Mouse (Mus musculus): ENCODE results near the gene Cd1d1. TPM values are rescaled to one million over a fixed set of nuclear protein-coding genes. Genes with fewer than 3 reads are reported as not detected.
A peak's percentile ranks its signal among the peaks of the same experiment; 100 is the strongest.
"Not testable (repeated sequence)": the region's sequence is repeated elsewhere in the genome, so short reads cannot be mapped to it uniquely, and the experiment has no call there.

The Cd1d1 gene
- total RNA-seq (2015; ENCODE audit: low replicate concordance) (5.6 and 15.0 TPM in 2 replicates), total RNA-seq (2017; ENCODE audit: low replicate concordance) (0.98 and 4.2 TPM in 2 replicates)

GRCm38 (mm10) chr3:86999415-86999740, at the start of gene Cd1d1:
Gene Cd1d1 (minus strand): TSS chr3:86999441.
- ATAC-seq (replicated peaks; ENCODE audit: low FRiP score, poor library complexity, severe bottlenecking) = no peak

GRCm38 (mm10) chr3:87047801-87048200, 48.6 kb upstream of the Cd1d1 start:
- ATAC-seq (replicated peaks; ENCODE audit: low FRiP score, poor library complexity, severe bottlenecking) = no peak

- no peak for ATAC-seq (replicated peaks; ENCODE audit: low FRiP score, poor library complexity, severe bottlenecking)
Measured at GRCm38 (mm10) chr3:87041733-87042132, 42.5 kb upstream of the Cd1d1 start.

DNA sequence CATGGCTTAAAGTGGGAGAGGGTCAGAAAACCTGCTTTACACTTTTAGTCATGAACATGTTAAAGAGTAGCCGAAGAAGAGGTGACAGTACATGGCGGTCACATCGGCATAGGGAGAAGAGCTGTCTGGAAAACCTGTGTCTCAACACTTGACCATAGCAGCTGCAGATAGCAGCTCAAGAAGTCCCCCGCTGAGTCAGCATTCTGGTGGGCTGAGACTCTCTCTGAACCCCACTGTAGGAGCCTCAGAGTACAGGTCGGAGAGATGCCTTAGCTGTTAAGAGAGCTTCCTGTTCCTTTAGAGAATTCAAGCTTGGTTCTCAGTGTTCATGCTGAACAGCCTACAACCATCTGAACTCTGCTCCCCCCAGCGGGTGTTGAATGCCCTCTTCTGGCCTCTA, 39.3 kb upstream of the Cd1d1 start:
- ATAC-seq (replicated peaks; ENCODE audit: low FRiP score, poor library complexity, severe bottlenecking) = no peak

GRCm38 (mm10) chr3:87034061-87034460, 34.8 kb upstream of the Cd1d1 start:
- ATAC-seq (replicated peaks; ENCODE audit: low FRiP score, poor library complexity, severe bottlenecking) = no peak

DNA sequence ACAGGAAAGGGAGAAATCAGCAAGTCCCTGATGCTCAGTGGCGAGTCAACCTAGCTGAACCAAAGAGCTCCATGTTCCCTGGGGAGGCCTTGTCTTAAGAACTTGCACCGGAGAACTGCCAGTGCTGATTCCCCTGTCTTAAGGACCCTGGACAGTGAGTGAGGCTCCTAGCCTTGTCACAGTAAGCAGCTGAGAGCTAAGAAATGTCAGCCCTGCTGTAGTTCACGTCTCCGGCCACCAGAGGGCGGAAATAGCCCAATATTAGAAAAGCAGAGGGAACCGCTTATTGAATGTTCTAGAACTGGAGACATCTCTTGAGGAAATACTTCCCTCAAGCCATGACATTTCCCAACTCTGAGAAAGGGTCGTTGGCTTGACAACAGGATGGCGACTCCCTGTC, 34.1 kb upstream of the Cd1d1 start:
- ATAC-seq (replicated peaks; ENCODE audit: low FRiP score, poor library complexity, severe bottlenecking) = peak; percentile 55; the same call in 1 of the 2 replicates

DNA sequence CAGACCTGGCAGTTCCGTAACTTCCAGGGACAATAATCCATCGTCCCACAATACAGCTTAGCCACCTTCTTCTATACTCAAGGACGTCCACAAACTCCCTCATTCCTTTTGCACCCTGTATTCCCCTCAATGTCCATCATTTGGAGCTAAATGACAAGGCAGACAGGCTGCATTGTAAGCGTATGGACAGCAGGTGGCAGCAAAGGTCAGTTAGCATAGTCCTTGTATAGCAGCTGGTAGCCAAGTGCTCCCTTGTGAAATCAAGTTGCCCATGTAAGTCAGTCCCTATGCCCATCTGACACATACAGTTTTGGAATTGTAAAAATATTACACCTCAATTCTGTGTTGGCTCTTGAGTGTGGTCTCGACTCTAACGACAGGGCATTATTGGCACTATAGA, 31.6 kb upstream of the Cd1d1 start:
- ATAC-seq (replicated peaks; ENCODE audit: low FRiP score, poor library complexity, severe bottlenecking) = 0 out of 2 replicates have a peak, but pooled peaks have one; percentile 52

- no peak for ATAC-seq (replicated peaks; ENCODE audit: low FRiP score, poor library complexity, severe bottlenecking)
Measured at GRCm38 (mm10) chr3:87017707-87018106, 18.5 kb upstream of the Cd1d1 start.

DNA sequence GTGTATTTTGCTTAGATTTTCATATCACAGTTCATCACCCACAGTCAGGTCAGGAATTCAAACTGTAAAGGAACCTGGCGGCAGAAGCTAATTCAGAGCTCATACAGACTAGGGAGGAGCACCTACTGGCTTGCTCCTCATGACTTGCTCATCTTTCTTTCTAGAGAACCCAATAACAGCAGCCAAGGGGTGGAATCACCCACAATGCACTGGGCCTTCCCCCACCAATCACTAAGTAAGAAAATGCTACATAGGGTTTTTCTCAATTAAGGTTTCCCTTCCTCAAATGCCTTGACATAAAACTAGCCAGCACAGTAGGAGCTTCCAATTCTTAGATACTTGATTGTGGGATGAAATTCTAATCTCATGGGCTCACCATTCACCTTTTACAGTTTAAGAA, 17.8 kb upstream of the Cd1d1 start:
- no peak for ATAC-seq (replicated peaks; ENCODE audit: low FRiP score, poor library complexity, severe bottlenecking)

GRCm38 (mm10) chr3:87015931-87016330, 16.7 kb upstream of the Cd1d1 start:
- ATAC-seq (replicated peaks; ENCODE audit: low FRiP score, poor library complexity, severe bottlenecking) = no peak

GRCm38 (mm10) chr3:87012406-87012805, 13.2 kb upstream of the Cd1d1 start:
- not testable (repeated sequence) for ATAC-seq (replicated peaks; ENCODE audit: low FRiP score, poor library complexity, severe bottlenecking)

DNA sequence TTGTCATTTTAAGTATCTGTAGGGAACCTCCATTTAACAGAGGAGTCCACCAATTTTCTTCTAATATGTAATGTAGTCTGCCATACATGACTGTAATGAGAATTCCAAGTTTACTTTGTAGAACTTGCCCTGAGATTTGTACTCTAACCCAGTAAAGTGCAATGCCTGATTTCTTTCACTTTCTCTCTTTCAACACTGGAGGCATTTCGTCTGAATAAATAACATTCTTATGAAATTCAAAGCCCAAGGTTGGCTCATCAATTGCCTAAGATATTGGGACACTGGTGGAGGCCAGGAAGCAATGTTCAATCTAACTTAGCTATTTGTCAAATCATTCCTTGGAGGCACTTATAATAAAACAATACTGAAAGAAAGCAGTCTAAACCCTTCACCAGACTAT, 9.0 kb upstream of the Cd1d1 start:
- not testable (repeated sequence) for ATAC-seq (replicated peaks; ENCODE audit: low FRiP score, poor library complexity, severe bottlenecking)

DNA sequence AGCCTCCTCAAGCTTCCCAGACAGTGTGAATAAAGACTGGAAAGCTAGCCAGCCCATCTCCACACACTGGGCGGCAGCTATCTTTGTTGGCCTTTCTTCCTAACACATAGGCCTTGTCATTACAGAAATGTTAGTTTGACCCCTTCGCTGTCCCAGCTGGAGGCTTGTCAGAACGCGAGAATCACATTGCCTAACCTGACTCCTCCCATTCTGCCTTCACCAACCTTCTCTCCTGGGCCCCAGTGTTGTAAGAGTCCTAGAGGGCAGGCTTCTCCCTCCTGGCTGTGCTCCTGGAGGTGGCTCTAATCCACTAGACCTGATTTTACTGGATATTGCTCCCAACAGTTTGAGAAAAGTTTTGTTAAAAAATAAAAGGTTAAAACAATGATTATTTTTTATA, 1.4 kb upstream of the Cd1d1 start:
- ATAC-seq (replicated peaks; ENCODE audit: low FRiP score, poor library complexity, severe bottlenecking) = no peak

GRCm38 (mm10) chr3:87000051-87000450, 810 bp upstream of the Cd1d1 start:
- no peak for ATAC-seq (replicated peaks; ENCODE audit: low FRiP score, poor library complexity, severe bottlenecking)

GRCm38 (mm10) chr3:86998433-86999414, 517 bp downstream of the Cd1d1 start:
- peak; percentile 60 for ATAC-seq (replicated peaks; ENCODE audit: low FRiP score, poor library complexity, severe bottlenecking)

DNA sequence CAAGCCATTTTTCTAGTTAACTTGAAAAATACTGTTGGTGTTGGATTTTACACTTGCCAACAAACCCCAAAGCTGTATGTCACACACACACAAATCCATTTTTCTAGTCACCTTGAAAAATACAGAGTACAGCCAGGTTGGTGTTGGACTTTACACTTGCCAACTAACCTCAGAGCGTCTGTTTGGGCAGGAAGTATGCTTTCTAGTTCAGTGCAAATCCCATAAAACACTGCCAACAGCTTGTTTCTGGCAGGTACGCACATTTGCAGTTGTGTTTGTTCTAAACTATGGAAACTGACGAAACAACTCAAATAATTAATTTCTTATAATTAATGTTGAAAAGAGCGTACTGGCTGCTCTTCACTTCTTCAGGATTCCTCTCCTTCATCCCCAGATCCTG, 3.1 kb downstream of the Cd1d1 start:
- no peak for ATAC-seq (replicated peaks; ENCODE audit: low FRiP score, poor library complexity, severe bottlenecking)

DNA sequence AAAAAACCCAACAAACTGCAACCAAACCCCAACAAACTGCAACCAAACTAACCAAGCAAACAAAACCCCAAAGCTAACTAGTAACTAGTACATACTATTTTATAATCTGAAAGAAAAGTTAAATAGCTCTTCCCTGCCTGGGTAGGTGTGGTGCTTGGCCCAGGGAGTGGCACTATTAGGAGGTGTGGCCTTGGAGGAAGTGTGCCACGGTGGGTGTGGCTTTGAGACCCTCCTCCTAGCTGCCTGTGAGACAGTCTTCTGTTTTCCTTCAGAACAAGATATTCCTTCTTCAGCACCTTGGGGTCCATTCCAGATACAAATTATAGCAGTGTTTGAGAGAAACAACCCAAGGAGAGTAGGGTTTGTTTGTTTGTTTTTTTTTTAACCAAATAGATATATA, 3.9 kb downstream of the Cd1d1 start:
- ATAC-seq (replicated peaks; ENCODE audit: low FRiP score, poor library complexity, severe bottlenecking) = no peak

DNA sequence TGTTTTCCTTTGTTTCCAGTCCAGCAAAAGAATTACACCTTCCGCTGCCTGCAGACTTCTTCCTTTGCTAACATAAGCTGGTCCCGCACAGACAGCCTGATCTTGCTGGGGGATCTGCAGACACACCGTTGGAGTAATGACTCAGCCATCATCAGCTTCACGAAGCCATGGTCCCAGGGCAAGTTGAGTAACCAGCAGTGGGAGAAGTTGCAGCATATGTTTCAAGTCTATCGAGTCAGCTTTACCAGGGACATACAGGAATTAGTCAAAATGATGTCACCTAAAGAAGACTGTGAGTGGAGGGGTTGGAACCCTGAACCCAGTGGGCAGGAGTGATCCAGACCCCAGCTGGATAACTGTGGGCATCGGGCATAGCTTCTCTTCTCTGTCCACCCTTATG, 12.3 kb downstream of the Cd1d1 start:
- ATAC-seq (replicated peaks; ENCODE audit: low FRiP score, poor library complexity, severe bottlenecking) = not testable (repeated sequence)

GRCm38 (mm10) chr3:86986490-86986889, 12.8 kb downstream of the Cd1d1 start:
- ATAC-seq (replicated peaks; ENCODE audit: low FRiP score, poor library complexity, severe bottlenecking) = no peak

GRCm38 (mm10) chr3:86983382-86983781, 15.9 kb downstream of the Cd1d1 start:
- ATAC-seq (replicated peaks; ENCODE audit: low FRiP score, poor library complexity, severe bottlenecking) = no peak

DNA sequence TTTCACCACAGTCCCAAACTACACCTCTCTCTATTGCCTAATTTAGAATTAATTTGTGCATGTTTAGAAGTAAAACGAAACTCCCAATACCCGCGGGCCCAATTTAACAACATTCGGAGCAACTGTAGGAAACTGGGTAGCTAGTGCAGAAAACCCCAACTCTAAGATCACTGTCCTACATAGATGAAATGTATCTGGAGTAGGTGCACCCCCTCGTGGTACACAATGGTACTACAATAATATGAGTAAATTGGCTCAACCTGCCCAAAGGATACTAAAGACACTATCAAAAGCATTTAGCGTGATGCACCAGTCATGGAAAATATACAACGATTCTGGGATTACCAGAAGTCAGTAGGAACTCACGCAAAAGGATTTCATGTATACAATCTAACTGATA, 22.7 kb downstream of the Cd1d1 start:
- ATAC-seq (replicated peaks; ENCODE audit: low FRiP score, poor library complexity, severe bottlenecking) = no peak
